Mouse (Mus musculus): ENCODE data around the gene Trmt10b. TPM values are rescaled to one million over a fixed set of nuclear protein-coding genes. Genes with fewer than 3 reads are reported as not detected.

Gene Trmt10b
- polyA plus RNA-seq, 1 experiment from 2014 or later = 13.3 TPM

Other genes with a start within 250 kb of the Trmt10b start
- 6.4 and 9.2 TPM in 2 replicates for gene Fbxo10, start 212.5 kb upstream of the Trmt10b start, polyA plus RNA-seq (2014; fragmentation: Nextera tagmentation; extraction: Ambion mirVana)
- 222 TPM in 2 replicates for gene Tomm5, start 189.0 kb upstream of the Trmt10b start, polyA plus RNA-seq (2014; fragmentation: Nextera tagmentation; extraction: Ambion mirVana)
- gene Frmpd1, start 112.3 kb upstream of the Trmt10b start, polyA plus RNA-seq (2014; fragmentation: Nextera tagmentation; extraction: Ambion mirVana) = 3.3 and 3.6 TPM in 2 replicates
- gene Dcaf10, start 45.0 kb downstream of the Trmt10b start, polyA plus RNA-seq (2014; fragmentation: Nextera tagmentation; extraction: Ambion mirVana) = 10.6 and 12.4 TPM in 2 replicates
- gene Exosc3, start 45.6 kb downstream of the Trmt10b start, polyA plus RNA-seq (2014; fragmentation: Nextera tagmentation; extraction: Ambion mirVana) = 43.1 and 49.7 TPM in 2 replicates
- gene Slc25a51, start 111.6 kb downstream of the Trmt10b start, polyA plus RNA-seq (2014; fragmentation: Nextera tagmentation; extraction: Ambion mirVana) = 60.7 and 73.4 TPM in 2 replicates
- 9.2 and 11.1 TPM in 2 replicates for gene Shb, start 235.3 kb downstream of the Trmt10b start, polyA plus RNA-seq (2014; fragmentation: Nextera tagmentation; extraction: Ambion mirVana)